Mouse (Mus musculus) gastrocnemius, adult 2 months (tissue): ENCODE measurements around the gene Gm21830. TPM values are rescaled to one million over a fixed set of nuclear protein-coding genes. Genes with fewer than 3 reads are reported as not detected.
A peak's percentile ranks its signal among the peaks of the same experiment; 100 is the strongest.
"Not testable (repeated sequence)": the region's sequence is repeated elsewhere in the genome, so short reads cannot be mapped to it uniquely, and the experiment has no call there.

Experiments
- DNase-seq: peaks from one replicate; pipeline ENCODE4 v3.0.0; 2022
- H3K27ac ChIP-seq: fragments of 200-600 bp; 2 replicates; pipeline ENCODE4 v1.8.1; 2022; ENCODE audit warnings: mild to moderate bottlenecking
- H3K4me3 ChIP-seq: fragments of 200-600 bp; 2 replicates; pipeline ENCODE4 v1.8.1; 2022; ENCODE audit warnings: mild to moderate bottlenecking, moderate library complexity
- CTCF ChIP-seq: fragments of 200-600 bp; IDR thresholded peaks from 2 replicates; pipeline ENCODE4 v1.8.1; 2022; ENCODE audit warnings: antibody characterized with exemption, mild to moderate bottlenecking, moderate library complexity
- intact Hi-C: fragments of 180-260 bp; cut with DNase I; formaldehyde crosslinking; loops from one replicate; pipeline ENCODE4 v1.15.1; 2025
- long read RNA-seq, 2 experiments: library from polyadenylated mRNA; stranded (forward); transcript quantifications; one replicate each; pipeline ENCODE4 v2.0.0; 2021
- total RNA-seq, 2 experiments: library from RNA; stranded (reverse); gene quantifications; 2 replicates each; pipeline ENCODE4 v1.2.3; 2021

The Gm21830 gene
- total RNA-seq = not detected
- long read RNA-seq, experiment 1 = 0 reads
- long read RNA-seq, experiment 2 = 0 reads

- H3K4me3 ChIP-seq, H3K27ac ChIP-seq, intact Hi-C loops, DNase-seq: not testable (repeated sequence)
Observed at GRCm38 (mm10) chr2:67413425-67413824, at the start of gene Gm21830. Gene Gm21830, plus strand, starts transcription at chr2:67413725.

DNA sequence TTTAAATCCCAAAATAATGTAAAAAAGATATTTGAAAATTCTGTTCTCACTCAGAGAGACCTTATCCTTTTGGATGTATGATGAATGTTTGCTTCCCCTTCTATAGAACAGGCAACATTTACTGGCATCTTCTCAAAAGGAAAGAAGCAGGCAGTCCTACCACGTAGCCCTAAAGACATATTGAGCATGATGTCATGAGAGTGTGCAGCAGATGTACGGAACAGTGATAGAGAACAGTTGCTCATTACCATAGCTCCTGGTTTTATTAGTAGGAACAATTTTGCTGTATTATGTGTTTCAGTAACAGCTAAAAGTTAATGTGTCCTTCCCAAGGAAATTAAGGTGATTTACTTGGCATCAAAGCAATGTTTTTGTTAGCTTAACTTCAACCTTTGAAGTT lies 49.0 kb upstream of the Gm21830 start:
- TF ChIP-seq CTCF = no peak
- DNase-seq = no peak
- intact Hi-C loops = no loop called here

GRCm38 (mm10) chr2:67378504-67378903 lies 35.0 kb upstream of the Gm21830 start:
- intact Hi-C loops = no loop called here

More for the DNA sequence above, 49.0 kb upstream of the Gm21830 start:
- H3K4me3 ChIP-seq = no peak overlapping the region
- no peak overlapping the region for H3K27ac ChIP-seq

DNA sequence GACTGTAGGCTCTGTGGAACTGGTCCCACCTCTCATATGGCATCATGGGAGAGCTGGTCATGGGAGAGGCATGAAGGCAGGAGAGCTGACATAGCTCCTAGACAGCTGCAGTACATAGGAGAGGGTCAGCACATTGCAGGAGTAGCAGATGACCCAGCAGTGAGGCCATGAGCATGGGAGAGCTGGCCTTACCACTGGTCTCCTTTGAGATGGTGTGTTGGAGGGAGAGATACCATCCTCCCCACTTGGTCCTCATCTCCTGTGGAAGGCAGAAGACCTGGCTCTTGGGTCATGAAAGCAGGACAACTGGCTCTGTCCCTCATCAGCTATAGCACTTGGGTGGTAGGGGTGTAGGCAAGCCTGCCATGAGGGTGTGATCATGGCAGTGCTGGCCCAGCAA lies 7.3 kb downstream of the Gm21830 start:
- DNase-seq = no peak
- Histone ChIP-seq H3K27ac (no peak overlapping the region), H3K4me3 (no peak overlapping the region)
- intact Hi-C loops = no loop called here
- no peak for TF ChIP-seq CTCF

More at GRCm38 (mm10) chr2:67378504-67378903, 35.0 kb upstream of the Gm21830 start:
- no peak overlapping the region for H3K4me3 ChIP-seq
- DNase-seq = no peak
- TF ChIP-seq CTCF = no peak
- no peak overlapping the region for H3K27ac ChIP-seq

- intact Hi-C loops = no loop called here
- no peak overlapping the region for H3K4me3 ChIP-seq
- H3K27ac ChIP-seq = no peak overlapping the region
- no peak for TF ChIP-seq CTCF
- DNase-seq = no peak
Observed at GRCm38 (mm10) chr2:67422799-67423198, 9.3 kb downstream of the Gm21830 start.

DNA sequence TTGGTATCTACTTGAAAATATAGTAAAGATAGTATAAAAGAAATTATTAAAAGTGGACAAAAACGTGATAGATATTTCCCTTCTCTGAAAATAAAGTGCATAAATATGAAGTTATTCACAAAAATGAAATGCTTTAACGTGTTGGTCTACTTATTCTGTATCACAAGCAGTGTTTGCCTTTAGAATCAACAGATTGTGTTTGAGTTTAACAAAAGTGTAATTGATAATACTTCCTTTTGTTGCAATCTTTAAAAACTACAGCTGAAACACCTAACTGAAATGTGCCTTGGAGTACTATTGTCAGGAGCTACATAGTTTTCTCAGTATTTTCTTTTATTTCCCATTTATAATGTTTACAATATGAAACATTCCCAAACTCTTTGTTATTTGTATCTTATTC lies 19.6 kb downstream of the Gm21830 start, which contains the start of gene Gm26727:
TSS of gene Gm26727 (minus strand) at position 101 of the 400 bp plus-strand sequence.
- Histone ChIP-seq H3K27ac (no peak within 1 kb of the TSS), H3K4me3 (no peak within 1 kb of the TSS)
- intact Hi-C loops = no loop called here
- no peak for DNase-seq
- no peak for TF ChIP-seq CTCF

- Histone ChIP-seq H3K4me3 (no peak overlapping the region), H3K27ac (no peak overlapping the region)
- intact Hi-C loops = no loop called here
- no peak for DNase-seq
- no peak for TF ChIP-seq CTCF
Observed at GRCm38 (mm10) chr2:67438309-67438708, 24.8 kb downstream of the Gm21830 start.

GRCm38 (mm10) chr2:67445780-67446179 lies 32.3 kb downstream of the Gm21830 start, which contains the start of gene Xirp2:
Gene Xirp2, plus strand, starts transcription at chr2:67446002.
- Histone ChIP-seq H3K4me3 (peak within 1 kb of the TSS; percentile 76), H3K27ac (peak within 1 kb of the TSS; percentile 93)
- peak; percentile 12; the same call in 1 of the 2 replicates for TF ChIP-seq CTCF
- peak; percentile 72 for DNase-seq
- intact Hi-C loops = no loop called here

GRCm38 (mm10) chr2:67446772-67447171 lies 33.2 kb downstream of the Gm21830 start:
- no peak for TF ChIP-seq CTCF
- no peak for DNase-seq
- peak overlapping the region; percentile 76 for H3K4me3 ChIP-seq
- intact Hi-C loops = no loop called here
- H3K27ac ChIP-seq = peak overlapping the region; percentile 93

GRCm38 (mm10) chr2:67447206-67447605 lies 33.7 kb downstream of the Gm21830 start:
- no peak for TF ChIP-seq CTCF
- intact Hi-C loops = no loop called here
- Histone ChIP-seq H3K4me3 (peak overlapping the region; percentile 76), H3K27ac (peak overlapping the region; percentile 93)
- DNase-seq = peak; percentile 79

DNA sequence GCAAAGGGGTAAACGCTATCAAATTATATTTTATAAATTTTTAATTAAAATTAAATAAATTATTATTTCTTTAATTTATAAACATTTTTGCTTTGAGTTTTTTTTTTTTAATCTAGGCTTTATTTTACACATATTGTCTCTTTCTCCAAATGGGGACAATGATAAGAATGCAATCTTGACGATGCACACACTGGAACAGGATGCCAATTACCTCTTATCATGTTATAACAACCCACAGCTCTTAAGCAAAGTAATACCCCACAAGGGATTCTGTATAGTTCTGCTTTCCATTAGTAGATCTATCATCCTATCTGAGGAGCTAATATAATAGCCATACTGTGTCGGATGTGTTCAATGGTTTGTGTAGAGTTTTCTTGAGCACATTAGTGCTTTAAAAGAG lies 47.3 kb downstream of the Gm21830 start:
- no peak for TF ChIP-seq CTCF
- H3K27ac ChIP-seq = no peak overlapping the region
- no peak for DNase-seq
- intact Hi-C loops = no loop called here
- no peak overlapping the region for H3K4me3 ChIP-seq

DNA sequence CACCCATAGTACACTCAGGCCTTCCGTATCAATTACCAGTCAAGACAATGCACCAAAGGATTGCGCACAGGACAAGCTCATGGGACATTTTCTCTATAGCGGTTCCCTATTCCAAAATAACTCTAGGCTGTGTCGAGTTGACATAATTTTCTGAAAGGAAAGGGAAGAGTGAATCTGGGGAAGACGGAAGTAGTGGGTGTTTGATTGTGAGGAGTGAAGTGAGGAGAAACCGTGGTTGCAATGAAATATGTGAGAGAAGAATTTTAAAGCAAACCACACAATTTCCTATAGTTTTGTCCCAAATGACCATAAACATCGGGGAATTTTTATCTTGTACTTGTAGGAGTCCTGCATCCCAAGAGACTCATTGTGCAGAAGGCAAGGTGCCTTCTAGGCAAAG lies 53.5 kb downstream of the Gm21830 start:
- no peak for TF ChIP-seq CTCF
- DNase-seq = no peak
- H3K27ac ChIP-seq = no peak overlapping the region
- intact Hi-C loops = no loop called here
- no peak overlapping the region for H3K4me3 ChIP-seq

GRCm38 (mm10) chr2:67470030-67470429 lies 56.5 kb downstream of the Gm21830 start:
- H3K27ac ChIP-seq, intact Hi-C loops, DNase-seq, H3K4me3 ChIP-seq: not testable (repeated sequence)

- H3K4me3 ChIP-seq = no peak overlapping the region
- peak overlapping the region; percentile 59; the same call in 1 of the 2 replicates for H3K27ac ChIP-seq
- TF ChIP-seq CTCF = peak; percentile 72
- intact Hi-C loops = loop anchor here (5.0 kb wide), 1 partner anchor 250 kb away; no protein-coding TSS in a partner anchor
- peak; percentile 54 for DNase-seq
Observed at GRCm38 (mm10) chr2:67477753-67478152, 64.2 kb downstream of the Gm21830 start.
